Comparison of ENCODE assay signal across 17 mouse cellular contexts in the genomic region with DNA sequence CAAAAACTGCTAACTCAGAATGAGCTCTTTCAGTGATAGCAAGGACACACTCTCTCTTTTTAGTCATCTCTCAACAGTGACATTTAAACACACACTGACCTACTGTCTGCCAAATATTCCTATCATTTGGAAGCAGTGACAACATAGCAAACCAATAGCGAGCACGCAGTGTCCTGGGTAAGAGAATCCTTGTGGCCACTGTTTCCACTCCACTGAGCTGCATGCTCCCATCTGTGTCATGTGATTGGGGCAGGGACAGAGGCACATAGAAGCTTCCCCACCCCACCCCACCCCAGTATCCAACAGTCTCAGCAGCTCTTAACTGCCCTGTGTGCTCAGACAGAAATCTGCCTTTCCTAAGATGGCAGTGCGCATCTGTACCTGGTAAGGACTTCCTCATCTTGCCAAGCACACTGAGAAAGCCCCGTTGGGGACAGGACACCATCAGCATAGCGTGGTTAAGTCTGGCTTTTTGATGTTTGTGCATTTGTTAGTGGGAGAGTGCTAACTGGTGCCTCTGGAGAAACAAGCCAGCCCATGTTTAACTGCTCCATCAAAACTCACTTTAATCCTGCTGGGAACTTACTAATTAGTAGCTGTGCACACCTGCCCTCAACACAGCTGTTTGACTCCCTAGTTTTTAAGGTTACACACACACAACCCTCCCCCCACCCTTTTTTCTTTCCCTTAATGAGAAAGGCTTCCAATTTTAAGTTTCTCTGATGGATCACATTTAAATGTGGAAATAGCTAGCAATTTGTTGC.
DNase-seq lines count a peak whose midpoint lies in the region; ATAC-seq and TF ChIP-seq lines count a peak whose summit lies in the region.
"Had no signal": no experiment of that assay in that cellular context is flagged by ENCODE, and none has a peak within 500 bp of the region (broad histone marks: within the 10 kb centered on the region; RNA-seq: fewer than 3 reads in every experiment).

No protein-coding gene starts in this region.

- no peak overlapping the region for H3K27ac ChIP-seq in embryonic facial prominence, embryonic 14.5 days (replicated peaks; ENCODE audit: low read depth, low read length)
- no peak overlapping the region for H3K27ac ChIP-seq in embryonic facial prominence, embryonic 10.5 days (replicated peaks)
- H3K27ac ChIP-seq in kidney, postnatal 0 days = no peak overlapping the region
- no peak overlapping the region for H3K27ac ChIP-seq in kidney, adult 2 months (ENCODE audit: insufficient read depth, low read depth, low read length)
- no peak overlapping the region for H3K27ac ChIP-seq in liver, embryonic 14.5 days
- no peak overlapping the region for H3K27ac ChIP-seq in forebrain, embryonic 14.5 days (ENCODE audit: low read depth, low read length)
- no peak overlapping the region for H3K27ac ChIP-seq in forebrain, embryonic 13.5 days
- H3K27ac ChIP-seq: forebrain, embryonic 15.5 days; macrophage; midbrain, embryonic 12.5 days had no signal

- no peaks in the 10 kb centered on the region for H3K9me3 ChIP-seq in embryonic facial prominence, embryonic 14.5 days (ENCODE audit: control insufficient read depth, low read length)
- H3K9me3 ChIP-seq in embryonic facial prominence, embryonic 10.5 days = no peaks in the 10 kb centered on the region
- H3K9me3 ChIP-seq in kidney, postnatal 0 days (replicated peaks; ENCODE audit: low read length) = no peaks in the 10 kb centered on the region
- H3K9me3 ChIP-seq in liver, embryonic 14.5 days (ENCODE audit: control insufficient read depth, low read length) = no peaks in the 10 kb centered on the region
- no peaks in the 10 kb centered on the region for H3K9me3 ChIP-seq in forebrain, embryonic 14.5 days (replicated peaks; ENCODE audit: control insufficient read depth, low read length)
- no peaks in the 10 kb centered on the region for H3K9me3 ChIP-seq in forebrain, embryonic 13.5 days (replicated peaks)
- H3K9me3 ChIP-seq: forebrain, embryonic 15.5 days; midbrain, embryonic 12.5 days had no signal

- no peak overlapping the region for H3K4me2 ChIP-seq in embryonic facial prominence, embryonic 14.5 days (ENCODE audit: low read depth, low read length)
- H3K4me2 ChIP-seq in kidney, postnatal 0 days (ENCODE audit: low read length) = no peak overlapping the region
- no peak overlapping the region for H3K4me2 ChIP-seq in liver, embryonic 14.5 days (ENCODE audit: low read depth)
- H3K4me2 ChIP-seq in forebrain, embryonic 14.5 days (ENCODE audit: low read length) = no peak overlapping the region
- H3K4me2 ChIP-seq in forebrain, embryonic 13.5 days = no peak overlapping the region
- H3K4me2 ChIP-seq: forebrain, embryonic 15.5 days; lung, embryonic 14.5 days; midbrain, embryonic 12.5 days had no signal

- TF ChIP-seq POLR2A in kidney, adult 2 months (IDR thresholded peaks at IDR 0.05; ENCODE audit: low read depth, low read length) = no peak

- no peak for DNase-seq in embryonic facial prominence, embryonic 14.5 days (ENCODE audit: low spot score)
- no peak for DNase-seq in embryonic facial prominence, embryonic 10.5 days (ENCODE audit: low spot score)
- DNase-seq in kidney, postnatal 0 days (ENCODE audit: low spot score) = no peak
- DNase-seq in kidney, adult 2 months = no peak
- DNase-seq in B cell, adult 2 months = peak; percentile 20 to 28
- DNase-seq in liver, embryonic 14.5 days (ENCODE audit: low read depth in 3 of 3, low spot score in 3 of 3) = no peak
- no peak for DNase-seq in forebrain, embryonic 14.5 days (ENCODE audit: low spot score)
- DNase-seq: cerebellum, postnatal 14 days; embryo, embryonic 11 days; heart, postnatal 36 days; kidney, adult 8-10 months; lung, embryonic 14.5 days had no signal

- H3K4me1 ChIP-seq in embryonic facial prominence, embryonic 14.5 days (ENCODE audit: control insufficient read depth, insufficient read depth, low read length) = no peaks in the 10 kb centered on the region
- no peaks in the 10 kb centered on the region for H3K4me1 ChIP-seq in embryonic facial prominence, embryonic 10.5 days
- no peaks in the 10 kb centered on the region for H3K4me1 ChIP-seq in kidney, postnatal 0 days (replicated peaks; ENCODE audit: insufficient read depth, low read length)
- no peaks in the 10 kb centered on the region for H3K4me1 ChIP-seq in kidney, adult 2 months (ENCODE audit: control insufficient read depth, insufficient read depth, low read length)
- peaks cover 0 to 5% of the 10 kb centered on the region in 2 experiments; a peak in 2 of 4 replicates for H3K4me1 ChIP-seq in liver, embryonic 14.5 days (replicated peaks; ENCODE audit: control insufficient read depth in 2 of 2, insufficient read depth in 2 of 2, low read length in 1 of 2)
- no peaks in the 10 kb centered on the region for H3K4me1 ChIP-seq in forebrain, embryonic 14.5 days (ENCODE audit: control insufficient read depth, insufficient read depth, low read length)
- H3K4me1 ChIP-seq in forebrain, embryonic 13.5 days = peaks cover 6% of the 10 kb centered on the region; the same call in 1 of the 2 replicates
- H3K4me1 ChIP-seq: midbrain, embryonic 12.5 days had no signal

- no peak overlapping the region for H3K9ac ChIP-seq in embryonic facial prominence, embryonic 14.5 days (ENCODE audit: low read depth, low read length)
- H3K9ac ChIP-seq in kidney, postnatal 0 days (ENCODE audit: low read depth, low read length) = no peak overlapping the region
- no peak overlapping the region for H3K9ac ChIP-seq in liver, embryonic 14.5 days (replicated peaks)
- H3K9ac ChIP-seq in forebrain, embryonic 14.5 days (ENCODE audit: low read length) = no peak overlapping the region
- no peak overlapping the region for H3K9ac ChIP-seq in forebrain, embryonic 13.5 days
- H3K9ac ChIP-seq: forebrain, embryonic 15.5 days; lung, embryonic 14.5 days; midbrain, embryonic 12.5 days had no signal

- TF ChIP-seq EP300 in liver, embryonic 14.5 days (IDR thresholded peaks at IDR 0.05; ENCODE audit: low read depth) = no peak

- no peak overlapping the region for H3K4me3 ChIP-seq in embryonic facial prominence, embryonic 14.5 days (ENCODE audit: low read depth, low read length)
- H3K4me3 ChIP-seq in embryonic facial prominence, embryonic 10.5 days = no peak overlapping the region
- H3K4me3 ChIP-seq in kidney, postnatal 0 days (replicated peaks; ENCODE audit: low read depth, low read length) = no peak overlapping the region
- no peak overlapping the region for H3K4me3 ChIP-seq in kidney, adult 2 months (ENCODE audit: insufficient read depth, low read depth, low read length)
- no peak overlapping the region for H3K4me3 ChIP-seq in liver, embryonic 14.5 days (ENCODE audit: insufficient read depth in 1 of 2, low read depth in 2 of 2, low read length in 2 of 2)
- no peak overlapping the region for H3K4me3 ChIP-seq in forebrain, embryonic 14.5 days (ENCODE audit: low read depth, low read length)
- no peak overlapping the region for H3K4me3 ChIP-seq in forebrain, embryonic 13.5 days
- H3K4me3 ChIP-seq: forebrain, embryonic 15.5 days; midbrain, embryonic 12.5 days had no signal

- no peak for TF ChIP-seq CTCF in kidney, postnatal 0 days (IDR thresholded peaks at IDR 0.05; ENCODE audit: low read depth)
- no peak for TF ChIP-seq CTCF in kidney, adult 2 months (conservative IDR thresholded peaks at IDR 0.05; ENCODE audit: insufficient read depth, insufficient read length, low read depth, low read length)
- no peak for TF ChIP-seq CTCF in liver, embryonic 14.5 days (IDR thresholded peaks at IDR 0.05; ENCODE audit: low read depth)

- H3K36me3 ChIP-seq in embryonic facial prominence, embryonic 14.5 days (ENCODE audit: control insufficient read depth, insufficient read depth, low read length) = no peaks in the 10 kb centered on the region
- H3K36me3 ChIP-seq in embryonic facial prominence, embryonic 10.5 days (replicated peaks) = peaks cover 4% of the 10 kb centered on the region; the same call in 1 of the 2 replicates
- no peaks in the 10 kb centered on the region for H3K36me3 ChIP-seq in kidney, postnatal 0 days (ENCODE audit: insufficient read depth, low read length)
- no peaks in the 10 kb centered on the region; the same call in 1 of the 2 replicates for H3K36me3 ChIP-seq in kidney, adult 2 months (ENCODE audit: control insufficient read depth, insufficient read depth, low read length)
- H3K36me3 ChIP-seq in liver, embryonic 14.5 days (replicated peaks; ENCODE audit: control insufficient read depth, insufficient read depth, low read depth) = no peaks in the 10 kb centered on the region
- peaks cover 6% of the 10 kb centered on the region; the same call in 1 of the 2 replicates for H3K36me3 ChIP-seq in forebrain, embryonic 14.5 days (ENCODE audit: control insufficient read depth, insufficient read depth, low read length)
- H3K36me3 ChIP-seq in forebrain, embryonic 13.5 days (ENCODE audit: poor library complexity, severe bottlenecking) = no peaks in the 10 kb centered on the region
- H3K36me3 ChIP-seq: forebrain, embryonic 15.5 days had no signal

- peak; percentile 65; the same call in 1 of the 2 replicates for ATAC-seq in embryonic facial prominence, embryonic 14.5 days (ENCODE audit: low read depth)
- 0 out of 2 replicates have a peak, but pooled peaks have one; percentile 49 for ATAC-seq in kidney, postnatal 0 days (replicated peaks; ENCODE audit: low FRiP score, low read depth)
- ATAC-seq in liver, embryonic 14.5 days (ENCODE audit: insufficient read depth) = peak; percentile 42; the same call in 1 of the 2 replicates
- ATAC-seq in forebrain, embryonic 14.5 days = no peak
- no peak for ATAC-seq in forebrain, embryonic 13.5 days
- ATAC-seq: forebrain, embryonic 15.5 days; Patski had no signal

- WGBS in embryonic facial prominence, embryonic 14.5 days = 80% methylated on average over 5 of the region's 5 CpGs
- WGBS in embryonic facial prominence, embryonic 10.5 days = 85% methylated on average over 5 of the region's 5 CpGs
- 60% methylated on average over 5 of the region's 5 CpGs for WGBS in kidney, postnatal 0 days
- 68% methylated on average over 5 of the region's 5 CpGs for WGBS in kidney, adult 2 months
- WGBS in liver, embryonic 14.5 days (ENCODE audit: insufficient replicate concordance) = 61% methylated on average over 5 of the region's 5 CpGs
- 80% methylated on average over 5 of the region's 5 CpGs for WGBS in forebrain, embryonic 14.5 days
- 84% methylated on average over 5 of the region's 5 CpGs for WGBS in forebrain, embryonic 13.5 days

- H3K27me3 ChIP-seq in embryonic facial prominence, embryonic 14.5 days (replicated peaks; ENCODE audit: control insufficient read depth, insufficient read depth, low read length) = no peaks in the 10 kb centered on the region
- no peaks in the 10 kb centered on the region for H3K27me3 ChIP-seq in embryonic facial prominence, embryonic 10.5 days (replicated peaks; ENCODE audit: low read depth, poor library complexity, severe bottlenecking)
- no peaks in the 10 kb centered on the region for H3K27me3 ChIP-seq in kidney, postnatal 0 days (ENCODE audit: insufficient read depth, low read length)
- H3K27me3 ChIP-seq in kidney, adult 2 months (replicated peaks; ENCODE audit: control insufficient read depth, insufficient read depth, low read length) = no peaks in the 10 kb centered on the region
- no peaks in the 10 kb centered on the region for H3K27me3 ChIP-seq in liver, embryonic 14.5 days (ENCODE audit: control insufficient read depth, insufficient read depth, low read length)
- H3K27me3 ChIP-seq in forebrain, embryonic 14.5 days (replicated peaks; ENCODE audit: control insufficient read depth, insufficient read depth, low read length) = no peaks in the 10 kb centered on the region
- H3K27me3 ChIP-seq in forebrain, embryonic 13.5 days = no peaks in the 10 kb centered on the region
- H3K27me3 ChIP-seq: forebrain, embryonic 15.5 days; midbrain, embryonic 12.5 days; Patski had no signal

Comparison
In these comparisons a context has a peak if more than half of its experiments do, and no peak if none do; other contexts are left out.
1. ATAC-seq: peak in embryonic facial prominence, embryonic 14.5 days (single experiment), kidney, postnatal 0 days (single experiment) and liver, embryonic 14.5 days (single experiment); none in forebrain, embryonic 14.5 days (single experiment) and forebrain, embryonic 13.5 days (single experiment).
2. DNase-seq: peak in B cell, adult 2 months (2 of 2); none in embryonic facial prominence, embryonic 14.5 days (single experiment), embryonic facial prominence, embryonic 10.5 days (single experiment), kidney, postnatal 0 days (single experiment), kidney, adult 2 months (single experiment), liver, embryonic 14.5 days (0 of 3) and forebrain, embryonic 14.5 days (single experiment).